Mouse (Mus musculus) telencephalon, adult 2 months (tissue): ENCODE measurements at regions not wholly inside any gene's neighbourhood (a gene's known extent, or its start where the extent isn't known, plus 50 kb on each side); places are given as distances from the start of the nearest gene placed in this dataset.
A peak's percentile ranks its signal among the peaks of the same experiment; 100 is the strongest.
"Not testable (repeated sequence)": the region's sequence is repeated elsewhere in the genome, so short reads cannot be mapped to it uniquely, and the experiment has no call there.

Experiments used
- DNase-seq: peaks from one replicate; pipeline ENCODE4 v3.0.0-alpha.2; 2011; ENCODE audit warnings: low read depth, low spot score

DNA sequence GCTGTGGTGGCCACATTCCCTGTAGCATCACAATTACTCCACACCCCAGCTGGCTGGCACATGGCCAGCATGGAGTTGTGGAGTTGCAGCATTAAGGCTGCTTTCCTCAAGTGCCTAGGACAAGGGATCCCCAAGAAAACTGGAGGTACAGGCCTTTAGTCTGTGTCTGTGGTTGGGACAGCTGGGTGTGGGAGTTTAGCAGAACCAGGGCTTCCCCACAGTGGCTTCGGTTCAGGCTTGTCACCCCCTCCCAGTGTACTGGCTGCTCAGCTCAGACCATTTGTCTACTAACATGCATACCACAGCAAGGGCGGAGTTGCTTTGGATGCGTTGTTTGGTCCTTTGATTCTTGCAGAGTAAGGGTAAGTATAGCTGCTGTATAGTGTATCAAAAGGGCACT is 79.1 kb upstream of the Neurl1b start:
- DNase-seq = no peak

DNA sequence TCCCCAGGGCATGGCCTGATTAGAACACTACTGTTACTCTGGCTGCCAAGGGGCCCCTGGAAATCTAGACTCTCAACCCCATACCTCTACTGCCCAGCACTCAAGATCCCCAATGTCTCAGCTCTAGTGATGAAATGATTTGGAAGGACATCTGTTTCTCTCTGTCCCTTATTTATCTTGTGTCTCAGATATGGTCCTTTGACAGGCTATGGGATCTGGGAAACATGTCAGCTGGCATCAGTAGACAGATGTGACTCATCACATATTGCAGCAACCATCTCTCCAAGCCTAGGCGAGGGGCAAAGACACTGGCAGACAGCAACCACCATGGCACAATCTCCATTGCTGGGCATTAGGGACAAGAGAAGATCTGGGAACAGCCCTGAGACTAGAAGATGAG is 78.6 kb upstream of the Neurl1b start:
- DNase-seq = no peak

DNA sequence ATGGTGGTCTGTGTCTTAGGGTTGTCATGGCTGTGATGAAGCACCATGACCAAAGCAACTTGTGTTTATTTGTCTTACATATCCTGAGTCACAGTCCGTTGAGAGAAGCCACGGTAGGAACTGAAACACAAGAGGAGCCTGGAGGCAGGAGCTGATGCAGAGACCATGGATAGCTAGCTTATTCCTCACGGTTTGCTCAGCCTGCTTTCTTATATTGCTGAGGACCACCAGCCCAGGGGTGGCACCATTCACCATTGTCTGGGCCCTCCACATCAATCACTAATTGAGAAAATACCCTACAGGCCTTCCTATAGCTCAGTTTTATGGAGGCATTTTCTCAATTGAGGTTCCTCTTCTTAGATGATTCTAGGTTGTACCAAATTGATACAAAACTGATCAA is 77.5 kb upstream of the Neurl1b start:
- no peak for DNase-seq

DNA sequence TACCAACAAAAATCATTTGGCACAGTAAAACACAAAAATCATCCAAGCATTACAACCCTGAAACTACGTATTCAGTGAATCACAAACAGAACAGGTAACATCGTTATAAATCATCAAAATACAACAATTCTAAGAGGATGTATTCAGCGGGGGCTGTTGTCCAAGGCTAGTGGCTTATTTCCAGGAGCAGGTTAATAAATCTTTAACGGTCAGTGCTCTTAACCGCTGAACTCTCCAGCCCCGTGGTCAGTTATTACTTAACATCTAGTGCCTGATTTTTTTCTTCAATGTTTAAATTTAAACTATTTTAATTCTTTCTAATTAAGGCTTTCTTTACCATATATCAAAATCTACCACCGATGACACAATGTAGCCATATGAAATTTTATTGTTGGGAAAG is 69.2 kb upstream of the Neurl1b start:
- not testable (repeated sequence) for DNase-seq

DNA sequence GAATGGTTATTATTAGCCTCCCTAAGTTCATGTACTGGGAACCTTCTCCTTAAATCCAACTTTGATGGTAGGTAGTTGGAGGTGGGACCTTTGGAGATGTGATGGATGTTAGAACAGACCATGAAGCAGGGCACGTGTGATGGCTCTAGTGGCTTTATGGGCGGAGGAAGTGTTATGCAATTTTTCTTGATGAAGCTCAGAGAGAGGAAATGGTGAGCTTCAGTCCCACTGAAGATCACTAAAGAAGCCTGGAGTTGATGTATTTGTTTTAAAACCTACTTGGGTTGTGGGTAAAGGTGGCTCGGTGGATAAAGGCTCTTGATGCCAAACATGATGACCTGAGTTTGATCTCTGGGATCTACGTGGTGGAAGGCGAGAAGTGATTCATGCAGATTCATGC is 66.5 kb upstream of the Neurl1b start:
- DNase-seq = no peak

DNA sequence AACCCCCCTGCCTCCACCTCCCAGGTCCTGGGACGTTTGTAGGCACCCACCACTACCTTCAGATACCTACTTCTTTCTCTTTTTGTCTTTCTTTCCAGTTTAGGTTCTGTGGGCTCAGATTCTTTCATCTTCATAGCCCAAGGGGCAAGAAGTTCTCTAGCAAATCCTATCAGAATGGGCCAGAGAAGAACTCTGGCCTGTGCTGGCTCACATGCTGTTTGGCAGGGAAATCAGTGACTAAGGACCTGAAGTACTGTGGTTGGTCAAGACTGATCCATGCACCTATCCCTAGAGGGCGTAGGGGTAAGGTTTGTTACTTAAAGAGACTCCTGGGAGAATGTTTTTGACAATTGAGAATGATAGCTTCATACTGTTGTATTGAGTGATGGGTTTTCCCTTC is 64.9 kb upstream of the Neurl1b start:
- DNase-seq = no peak

DNA sequence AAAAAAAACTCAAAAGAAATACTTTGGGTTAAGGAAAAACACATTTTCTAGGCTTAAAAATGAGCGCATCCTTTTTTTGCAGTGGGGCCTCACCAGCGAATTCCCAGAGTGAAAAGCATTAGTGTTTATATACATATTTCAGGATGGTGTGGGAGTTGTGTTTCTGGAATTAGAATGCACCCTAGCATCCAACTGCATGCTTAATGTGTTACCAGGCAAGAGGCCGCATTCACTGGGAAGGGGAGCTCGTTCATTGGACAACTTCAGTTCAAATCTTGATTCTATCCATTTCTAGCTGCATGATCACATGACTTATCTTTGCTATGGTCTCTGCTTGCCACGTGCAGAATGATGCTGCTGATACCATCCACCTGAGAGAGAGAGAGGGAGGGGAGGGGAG is 64.4 kb upstream of the Neurl1b start:
- DNase-seq = peak; percentile 85

DNA sequence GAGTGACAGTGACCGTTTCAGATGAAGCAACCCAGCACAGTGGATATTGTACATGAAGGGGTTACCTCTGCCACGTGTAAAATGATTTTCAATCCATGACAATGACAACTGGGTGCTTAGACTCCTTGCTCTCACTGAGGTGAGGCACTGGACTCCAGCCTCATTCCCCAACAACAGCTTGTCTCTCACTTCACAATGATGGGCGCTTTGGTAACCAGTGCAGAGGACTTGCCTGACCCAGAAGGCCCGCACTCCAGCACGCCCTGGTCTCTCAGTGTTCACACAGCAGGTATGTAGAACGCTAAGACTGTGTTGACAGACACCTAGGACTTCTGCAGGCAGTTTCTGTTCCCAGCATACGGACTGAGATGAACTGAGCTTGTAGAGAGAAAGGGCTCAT is 62.6 kb upstream of the Neurl1b start:
- DNase-seq = no peak

DNA sequence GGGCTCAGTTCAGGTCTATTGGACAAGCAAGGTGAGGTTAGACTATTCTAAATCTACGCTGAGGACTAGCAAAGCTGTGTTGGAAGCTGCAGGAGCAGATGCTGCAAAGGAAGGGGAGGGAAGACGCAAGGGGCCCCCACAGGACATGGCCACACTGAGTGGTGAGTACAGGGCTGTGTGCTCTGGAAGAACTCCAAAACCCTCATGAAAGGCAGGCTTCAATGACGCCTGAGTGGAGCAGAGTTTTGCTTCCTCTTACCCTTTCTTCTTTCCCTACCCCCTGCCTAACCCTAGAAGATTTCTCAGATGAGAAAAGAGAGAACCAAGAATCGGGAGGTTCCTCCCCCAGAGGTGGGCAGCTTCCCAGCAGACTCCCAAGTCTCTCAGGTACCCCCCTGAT is 61.9 kb upstream of the Neurl1b start:
- no peak for DNase-seq

DNA sequence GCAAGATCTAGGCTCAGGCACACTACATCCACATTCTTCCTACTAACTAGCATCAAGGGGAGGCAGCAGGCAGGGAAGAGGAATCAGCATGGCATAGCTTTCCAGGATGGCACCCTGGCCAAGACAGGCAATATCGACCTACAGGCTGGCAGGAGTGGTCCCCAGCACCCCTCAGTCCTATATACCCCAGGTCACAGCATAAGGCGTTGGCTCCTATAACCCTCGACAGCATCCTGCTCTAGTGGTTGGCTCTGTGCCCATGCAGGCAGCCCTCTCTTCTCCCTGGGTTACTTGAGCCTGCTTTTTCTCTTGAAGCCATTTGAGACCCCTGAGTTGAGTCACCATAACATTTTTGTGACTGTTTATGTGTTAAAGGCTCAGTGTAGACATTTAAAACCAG is 60.2 kb upstream of the Neurl1b start:
- DNase-seq = no peak

DNA sequence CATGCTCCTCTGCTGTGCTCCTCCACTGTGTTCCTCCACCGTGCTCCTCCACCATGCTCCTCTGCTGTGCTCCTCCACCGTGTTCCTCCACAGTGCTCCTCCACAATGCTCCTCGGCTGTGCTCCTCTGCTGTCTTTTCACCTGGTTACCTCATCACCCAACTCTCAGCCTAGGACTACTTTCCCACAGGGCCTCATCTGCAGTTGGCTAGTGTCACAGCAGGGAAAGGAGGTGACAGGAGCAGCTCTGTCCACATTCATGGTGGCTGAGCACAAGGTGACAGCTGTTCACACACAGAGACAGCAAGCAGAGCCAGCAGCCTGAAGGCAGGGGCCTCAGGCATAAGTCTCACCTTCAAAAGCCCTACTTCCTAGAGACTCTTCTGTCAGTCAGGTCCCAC is 59.3 kb upstream of the Neurl1b start:
- DNase-seq = no peak

DNA sequence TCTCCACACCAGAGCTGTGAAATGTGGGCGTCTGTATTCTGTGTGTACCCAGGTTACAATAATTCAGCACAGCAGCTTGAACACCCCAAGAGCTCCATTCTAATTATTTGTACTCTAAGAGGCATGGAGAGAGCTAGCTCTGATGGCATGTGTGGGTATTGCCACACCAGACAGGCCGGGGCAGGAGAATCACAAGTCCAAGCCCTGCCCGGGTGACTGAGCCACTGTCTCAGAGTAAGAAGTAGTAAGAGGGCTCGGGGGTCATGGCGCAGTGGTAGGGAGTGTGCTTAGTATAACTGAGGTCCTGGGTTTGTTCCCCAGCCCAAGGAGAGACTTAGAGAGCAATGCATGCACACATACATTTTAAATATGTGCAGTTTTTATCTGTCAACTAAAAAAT is 57.7 kb upstream of the Neurl1b start:
- no peak for DNase-seq

DNA sequence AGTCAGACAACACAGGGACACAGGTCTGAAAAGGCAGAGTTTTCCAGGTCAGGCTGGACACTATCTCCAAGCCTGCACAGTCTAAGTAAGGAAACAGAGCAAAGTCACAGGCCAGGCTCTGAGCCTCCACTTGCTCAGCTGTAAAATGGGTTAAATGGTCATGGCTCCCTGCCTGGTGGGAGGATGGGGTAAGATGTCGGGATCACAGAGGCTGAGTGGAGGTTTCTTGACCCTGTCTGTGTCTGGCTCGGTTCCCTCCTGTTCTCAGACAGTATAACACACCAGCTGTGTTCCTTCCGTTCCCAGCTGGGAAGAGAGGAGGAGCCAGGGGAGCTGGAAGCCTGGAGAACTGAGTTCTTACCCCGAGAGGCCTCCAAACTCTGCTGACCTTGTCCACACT is 56.8 kb upstream of the Neurl1b start:
- no peak for DNase-seq

DNA sequence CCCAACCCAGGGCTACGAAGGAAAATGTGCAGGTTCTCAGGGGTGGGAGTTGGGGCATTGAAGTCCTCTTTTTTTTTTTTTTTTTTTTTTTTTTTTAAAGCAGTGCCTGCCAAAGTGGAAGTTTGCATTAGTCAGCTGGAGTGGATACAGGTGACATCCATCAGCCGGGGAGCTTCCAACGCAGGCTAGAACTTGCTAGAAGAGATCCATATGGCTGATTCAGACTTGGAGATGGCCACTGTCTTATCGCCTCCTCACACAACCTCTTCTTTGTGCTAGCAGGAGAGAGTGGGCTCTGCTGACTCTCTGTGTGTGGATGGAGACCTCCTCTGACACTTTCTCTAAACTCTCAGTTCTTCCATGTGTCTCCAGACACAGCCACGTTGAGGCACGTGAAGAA is 53.9 kb upstream of the Neurl1b start:
- no peak for DNase-seq

DNA sequence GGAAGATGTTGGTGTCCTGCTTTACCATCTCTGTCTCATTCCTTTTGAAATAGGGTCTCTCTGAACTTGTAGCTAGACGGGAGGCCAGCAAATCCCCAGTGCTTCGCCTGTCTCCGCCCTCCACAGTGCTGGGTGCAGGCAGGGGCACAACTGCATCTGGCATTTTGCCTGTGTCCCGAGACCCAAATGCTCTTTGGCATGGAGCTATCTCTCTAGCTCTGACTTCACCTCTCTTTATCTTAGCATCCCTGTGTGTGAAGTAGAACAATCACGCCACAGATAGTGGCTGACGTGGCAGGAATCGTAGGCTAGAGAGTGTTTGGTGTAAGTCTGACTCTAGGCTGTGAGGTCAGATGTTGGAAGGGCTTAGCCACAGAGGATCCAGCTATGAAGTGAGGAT is 53.2 kb upstream of the Neurl1b start:
- DNase-seq = no peak

DNA sequence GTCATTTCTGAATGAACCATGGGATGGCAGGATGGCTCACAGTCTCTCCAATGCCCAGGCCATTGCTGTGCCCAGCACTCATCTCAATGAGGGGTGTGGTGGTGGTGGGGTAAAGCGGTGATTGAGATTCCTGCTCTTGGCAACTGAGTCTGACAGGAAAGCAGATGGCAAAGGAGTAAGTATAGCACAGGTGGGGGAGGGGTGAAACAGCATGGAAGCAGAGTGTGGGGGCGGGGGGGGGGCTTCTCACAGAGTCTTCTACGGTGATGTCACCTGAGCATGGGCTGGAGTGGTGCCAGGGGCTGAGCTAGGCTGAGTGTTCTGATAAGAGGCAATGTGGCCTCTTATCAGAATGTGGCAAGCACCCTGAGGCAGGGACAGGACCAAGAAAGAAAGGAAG is 52.6 kb upstream of the Neurl1b start:
- DNase-seq = no peak

DNA sequence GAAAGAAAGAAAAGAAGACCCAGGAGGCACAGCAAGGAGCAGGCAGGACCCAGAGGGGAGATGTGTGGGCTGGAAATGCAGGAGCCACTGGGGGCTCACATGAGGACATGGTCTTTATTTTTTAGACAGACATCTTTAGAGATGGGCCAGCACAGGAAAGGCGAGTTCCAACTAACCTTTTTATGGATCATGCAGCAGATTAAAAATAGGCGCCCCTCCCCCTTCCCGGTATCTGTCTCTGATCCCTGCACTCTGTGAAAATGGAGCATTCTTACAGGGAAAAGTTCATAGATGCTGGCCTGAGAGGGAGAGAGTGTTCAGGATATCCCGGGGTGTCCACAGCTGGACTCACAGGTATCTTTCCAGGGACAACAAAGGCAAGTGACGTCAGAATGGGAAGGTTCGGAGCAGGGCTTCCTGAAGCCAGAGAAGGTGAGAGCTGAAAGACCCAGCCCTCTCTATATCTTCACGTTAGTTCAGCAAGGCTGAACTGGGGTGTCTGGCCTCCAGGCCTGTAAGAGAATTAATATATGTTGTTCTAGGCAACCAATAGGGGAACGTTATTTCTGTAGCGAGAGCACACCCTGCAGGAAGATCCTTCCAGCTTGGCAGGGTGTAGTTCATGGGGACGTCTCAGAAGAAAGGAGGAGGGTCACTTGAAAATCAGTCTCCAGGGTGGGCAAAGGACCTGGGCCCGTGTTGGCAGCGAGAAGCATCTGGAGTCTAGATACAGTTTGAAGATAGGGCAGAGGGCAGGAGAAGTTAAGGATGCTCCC is 51.9 kb upstream of the Neurl1b start:
- DNase-seq = no peak

DNA sequence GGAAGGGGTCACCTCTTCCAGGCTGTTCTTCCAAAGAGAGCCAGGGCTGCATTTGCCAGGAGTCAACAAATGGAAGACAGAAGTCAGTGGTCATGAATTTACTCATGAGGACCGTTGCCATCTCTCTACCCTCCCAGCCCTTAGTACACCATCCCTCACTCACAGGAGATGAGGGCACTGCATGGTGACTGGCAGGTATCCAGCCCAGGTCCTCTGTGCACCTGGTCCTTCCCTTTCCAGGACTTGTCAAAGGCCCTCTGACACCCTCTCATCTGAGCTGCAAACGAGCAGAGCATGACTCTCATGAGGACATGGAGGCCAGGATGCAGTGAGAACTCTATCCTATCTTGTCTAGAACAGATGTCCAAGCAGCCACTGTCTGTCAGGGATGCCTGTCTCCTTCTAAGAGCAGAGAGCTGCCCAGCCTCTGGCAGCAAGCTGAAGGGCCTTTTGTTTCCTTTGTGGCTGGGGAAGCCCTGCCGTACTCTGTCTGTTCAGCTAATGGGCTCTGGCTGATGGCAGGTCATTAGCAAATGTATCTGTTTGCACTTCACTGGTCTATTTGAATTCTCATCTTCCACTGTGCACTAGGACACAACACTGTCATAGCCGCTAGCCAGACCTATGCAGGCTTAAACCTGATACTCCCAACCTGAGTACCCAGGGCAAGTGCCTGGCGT is 50.6 kb upstream of the Neurl1b start:
- DNase-seq = no peak
